Mouse (Mus musculus): ENCODE measurements around the gene Atxn1. TPM values are rescaled to one million over a fixed set of nuclear protein-coding genes. Genes with fewer than 3 reads are reported as not detected.

Gene Atxn1
- total and polyA plus RNA-seq, 3 experiments = 8.0 to 13.1 (median 9.7) TPM

GRCm38 (mm10) chr13:45888953-45889749 lies 75.7 kb downstream of the Atxn1 start:
- in situ Hi-C loops (cut with MboI; ENCODE audit: low pct_ligation_motif_present, low pct_unique_long_range_greater_than_20kb, low sequenced_read_pairs) = no loop called here
- Histone ChIP-seq H3K79me2 (replicated peaks; ENCODE audit: control insufficient read depth, extremely low read depth, insufficient read depth, poor library complexity, severe bottlenecking) (peaks cover 27% of the 10 kb centered on the region), H3K36me3 (replicated peaks in 1 of 2; ENCODE audit: control insufficient read depth in 1 of 2, insufficient read depth in 1 of 2, low read length in 1 of 2) (peaks cover 10 to 30% of the 10 kb centered on the region in 2 experiments), H3K4me2 (ENCODE audit: insufficient read depth, low read depth, poor library complexity, severe bottlenecking) (0 out of 2 replicates have a peak overlapping the region, but pooled peaks have one; percentile 35), H3K9me3 (replicated peaks; ENCODE audit: low read length) (no peaks in the 10 kb centered on the region), H3K9ac (ENCODE audit: insufficient read depth, low read depth) (0 out of 2 replicates have a peak overlapping the region, but pooled peaks have one; percentile 30), H3K4me3 (replicated peaks in 1 of 3; ENCODE audit: low read depth in 2 of 3, low read length in 2 of 3, poor library complexity in 1 of 3) (no peak overlapping the region), H3K4me1 (ENCODE audit: control insufficient read depth in 1 of 2, insufficient read depth in 2 of 2) (peaks cover 20 to 89% of the 10 kb centered on the region in 2 experiments), H3K27me3 (replicated peaks) (no peaks in the 10 kb centered on the region), H3K27ac (ENCODE audit: insufficient read depth, low read depth) (peak overlapping the region; percentile 43; the same call in 1 of the 2 replicates)
- DNase-seq (ENCODE audit: extremely low read depth) = no peak
- dilution Hi-C loops (cut with MboI; ENCODE audit: extremely low pct_ligation_motif_present, extremely low pct_unique_long_range_greater_than_20kb, low sequenced_read_pairs) = no loop called here
- TF ChIP-seq POLR2A (IDR thresholded peaks at IDR 0.05; ENCODE audit: low read depth, low read length) = no peak
- no peak for TF ChIP-seq SMC3 (IDR thresholded peaks at IDR 0.05; ENCODE audit: low read depth, low read length)
- TF ChIP-seq TBP (conservative IDR thresholded peaks at IDR 0.05; ENCODE audit: low read depth, low read length) = no peak
- no peak for TF ChIP-seq ZKSCAN1 (IDR thresholded peaks at IDR 0.05; ENCODE audit: borderline replicate concordance, low read depth, low read length)
- TF ChIP-seq ZC3H11A (IDR thresholded peaks at IDR 0.05; ENCODE audit: low read depth, low read length) = no peak
- TF ChIP-seq POLR2AphosphoS2 (IDR thresholded peaks at IDR 0.05; ENCODE audit: low read depth, low read length) = no peak
- TF ChIP-seq IRF4 (IDR thresholded peaks at IDR 0.05; ENCODE audit: low read depth, low read length) = 0 out of 2 replicates have a peak, but pooled peaks have one; percentile 16
- TF ChIP-seq MEF2A (IDR thresholded peaks at IDR 0.05; ENCODE audit: borderline replicate concordance, low read depth, low read length) = 0 out of 2 replicates have a peak, but pooled peaks have one; percentile 47
- no peak for TF ChIP-seq SIN3A (IDR thresholded peaks at IDR 0.05; ENCODE audit: low read length)
- no peak for TF ChIP-seq ZNF384 (IDR thresholded peaks at IDR 0.05; ENCODE audit: low read depth, low read length)
- no peak for TF ChIP-seq RCOR1 (conservative IDR thresholded peaks at IDR 0.05; ENCODE audit: low read depth, low read length)
- TF ChIP-seq NELFE (IDR thresholded peaks at IDR 0.05; ENCODE audit: low read depth, low read length) = no peak
- TF ChIP-seq PAX5 (IDR thresholded peaks at IDR 0.05; ENCODE audit: low read length) = no peak
- TF ChIP-seq BHLHE40 (IDR thresholded peaks at IDR 0.05; ENCODE audit: low read depth, low read length) = no peak
- 0 out of 2 replicates have a peak, but pooled peaks have one; percentile 39 for TF ChIP-seq MXI1 (IDR thresholded peaks at IDR 0.05; ENCODE audit: low read depth, low read length)
- no peak for TF ChIP-seq TCF12 (IDR thresholded peaks at IDR 0.05; ENCODE audit: low read depth, low read length)
- TF ChIP-seq RAD21 (IDR thresholded peaks at IDR 0.05; ENCODE audit: low read depth, low read length) = no peak
- no peak; the same call in 1 of the 2 replicates for TF ChIP-seq EP300 (IDR thresholded peaks at IDR 0.05; ENCODE audit: low read length)
- no peak for TF ChIP-seq MAFK (IDR thresholded peaks at IDR 0.05; ENCODE audit: insufficient replicate concordance, low read length)
- no peak for TF ChIP-seq GABPA (IDR thresholded peaks at IDR 0.05; ENCODE audit: insufficient replicate concordance, low read depth, low read length)
